Mouse (Mus musculus): ENCODE results near the gene Dmxl2. TPM values are rescaled to one million over a fixed set of nuclear protein-coding genes. Genes with fewer than 3 reads are reported as not detected.

Dmxl2 gene
- total and polyA plus RNA-seq, 3 experiments = 6.1 to 238 (median 9.1) TPM

DNA sequence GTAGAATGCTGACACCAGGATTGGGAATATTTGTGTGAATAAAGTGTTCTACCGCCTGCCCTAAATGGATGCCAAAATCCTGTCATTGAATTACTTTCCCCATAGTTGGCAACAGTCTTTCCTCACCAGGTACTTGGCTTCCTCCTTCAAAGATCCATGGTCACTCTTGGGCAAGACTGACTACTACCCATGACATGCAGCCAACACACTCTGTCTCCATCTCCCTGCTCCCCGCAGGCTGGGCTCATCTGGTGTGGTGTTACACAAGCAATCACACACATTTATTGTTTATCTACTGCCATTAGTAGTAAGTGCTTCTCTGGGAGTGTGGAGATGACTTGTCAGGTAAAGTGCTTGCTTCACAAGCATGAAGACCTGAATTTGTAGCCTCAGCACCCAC lies 31.5 kb upstream of the Dmxl2 start:
- DNase-seq (ENCODE audit: low read depth, low spot score) = no peak
- TF ChIP-seq TBP (IDR thresholded peaks at IDR 0.05; ENCODE audit: low read depth, low read length) (no peak), ZMIZ1 (IDR thresholded peaks at IDR 0.05; ENCODE audit: low read depth, low read length) (no peak), ZC3H11A (IDR thresholded peaks at IDR 0.05; ENCODE audit: low read depth, low read length) (no peak), NRF1 (IDR thresholded peaks at IDR 0.05; ENCODE audit: insufficient read depth, low read depth, low read length, poor library complexity, severe bottlenecking) (no peak), MAX (IDR thresholded peaks at IDR 0.05; ENCODE audit: low read length) (no peak), CTCF (IDR thresholded peaks at IDR 0.05 in 2 of 3, conservative IDR thresholded peaks at IDR 0.05 in 1 of 3; ENCODE audit: control insufficient read depth in 1 of 3, insufficient read depth in 1 of 3, low read depth in 2 of 3, low read length in 3 of 3, poor library complexity in 1 of 3, severe bottlenecking in 1 of 3) (no peak), MAZ (IDR thresholded peaks at IDR 0.05; ENCODE audit: low read depth, low read length) (no peak), RCOR1 (IDR thresholded peaks at IDR 0.05; ENCODE audit: low read depth, low read length) (no peak), MXI1 (IDR thresholded peaks at IDR 0.05; ENCODE audit: low read depth, low read length) (no peak), HCFC1 (IDR thresholded peaks at IDR 0.05; ENCODE audit: low read depth, low read length) (no peak)
- Histone ChIP-seq H3K4me1 (ENCODE audit: control insufficient read depth in 1 of 2, insufficient read depth in 2 of 2, low read length in 2 of 2) (no peaks in the 10 kb centered on the region), H3K27ac (ENCODE audit: control insufficient read depth, low read depth, low read length) (no peak overlapping the region), H3K9ac (ENCODE audit: control insufficient read depth, low read depth, low read length, poor library complexity, severe bottlenecking) (no peak overlapping the region), H3K79me2 (ENCODE audit: control insufficient read depth, insufficient read depth, low read length, poor library complexity) (no peaks in the 10 kb centered on the region), H3K27me3 (ENCODE audit: control insufficient read depth in 1 of 2, insufficient read depth in 2 of 2, low read length in 2 of 2) (peaks cover 2 to 7% of the 10 kb centered on the region in 2 experiments), H3K4me3 (ENCODE audit: control insufficient read depth in 1 of 2, insufficient read depth in 1 of 2, low read depth in 2 of 2, low read length in 2 of 2) (no peak overlapping the region), H3K36me3 (ENCODE audit: control insufficient read depth in 1 of 2, insufficient read depth in 2 of 2, low read length in 2 of 2) (no peaks in the 10 kb centered on the region), H3K9me3 (replicated peaks; ENCODE audit: insufficient read depth, low read length) (no peaks in the 10 kb centered on the region)

DNA sequence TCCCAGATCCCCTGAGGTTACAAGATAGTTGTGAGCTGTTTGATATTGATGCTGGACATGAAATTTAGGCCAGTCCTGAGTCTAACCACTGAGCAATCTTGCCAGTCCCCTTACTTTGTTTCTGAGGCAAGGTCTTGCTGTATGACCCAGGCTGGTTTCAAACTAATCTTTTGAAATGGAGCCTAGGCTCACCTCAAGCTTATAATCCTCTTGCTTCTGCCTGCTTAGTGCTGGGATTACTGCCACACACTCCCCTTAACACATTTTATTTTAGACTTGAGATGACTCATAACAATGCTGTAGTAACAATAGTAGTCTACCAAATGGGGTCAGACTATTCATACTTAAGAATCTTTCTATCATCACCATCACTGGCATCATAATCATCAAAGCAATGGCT lies 30.0 kb upstream of the Dmxl2 start:
- H3K27me3 ChIP-seq (ENCODE audit: control insufficient read depth in 1 of 2, insufficient read depth in 2 of 2, low read length in 2 of 2) = peaks cover 2 to 8% of the 10 kb centered on the region in 2 experiments
- H3K4me3 ChIP-seq (ENCODE audit: control insufficient read depth in 1 of 2, insufficient read depth in 1 of 2, low read depth in 2 of 2, low read length in 2 of 2) = no peak overlapping the region
- H3K4me1 ChIP-seq (ENCODE audit: control insufficient read depth in 1 of 2, insufficient read depth in 2 of 2, low read length in 2 of 2) = no peaks in the 10 kb centered on the region
- no peak for DNase-seq (ENCODE audit: low read depth, low spot score)
- H3K9ac ChIP-seq (ENCODE audit: control insufficient read depth, low read depth, low read length, poor library complexity, severe bottlenecking) = no peak overlapping the region
- no peaks in the 10 kb centered on the region for H3K79me2 ChIP-seq (ENCODE audit: control insufficient read depth, insufficient read depth, low read length, poor library complexity)
- H3K9me3 ChIP-seq (replicated peaks; ENCODE audit: insufficient read depth, low read length) = no peaks in the 10 kb centered on the region
- no peaks in the 10 kb centered on the region for H3K36me3 ChIP-seq (ENCODE audit: control insufficient read depth in 1 of 2, insufficient read depth in 2 of 2, low read length in 2 of 2)
- TF ChIP-seq ZNF384 (IDR thresholded peaks at IDR 0.05; ENCODE audit: low read depth, low read length) (no peak), CHD2 (IDR thresholded peaks at IDR 0.05; ENCODE audit: low read length) (no peak), SMC3 (IDR thresholded peaks at IDR 0.05; ENCODE audit: low read depth, low read length) (no peak), NRF1 (IDR thresholded peaks at IDR 0.05; ENCODE audit: insufficient read depth, low read depth, low read length, poor library complexity, severe bottlenecking) (no peak), MAX (IDR thresholded peaks at IDR 0.05; ENCODE audit: low read length) (no peak), UBTF (IDR thresholded peaks at IDR 0.05; ENCODE audit: borderline replicate concordance, insufficient read depth, low read depth, low read length) (no peak), E2F4 (IDR thresholded peaks at IDR 0.05; ENCODE audit: borderline replicate concordance, low read depth, low read length) (no peak)
- H3K27ac ChIP-seq (ENCODE audit: control insufficient read depth, low read depth, low read length) = no peak overlapping the region

GRCm38 (mm10) chr9:54530836-54531235 lies 29.4 kb upstream of the Dmxl2 start:
- no peak overlapping the region for H3K27ac ChIP-seq (ENCODE audit: control insufficient read depth, low read depth, low read length)
- H3K27me3 ChIP-seq (ENCODE audit: control insufficient read depth in 1 of 2, insufficient read depth in 2 of 2, low read length in 2 of 2) = peaks cover 3 to 8% of the 10 kb centered on the region in 2 experiments
- no peak overlapping the region for H3K4me3 ChIP-seq (ENCODE audit: control insufficient read depth in 1 of 2, insufficient read depth in 1 of 2, low read depth in 2 of 2, low read length in 2 of 2)
- TF ChIP-seq USF1 (IDR thresholded peaks at IDR 0.05; ENCODE audit: low read depth, low read length) (no peak), POLR2AphosphoS5 (IDR thresholded peaks at IDR 0.05; ENCODE audit: borderline replicate concordance, low read depth, low read length) (no peak), GATA1 (IDR thresholded peaks at IDR 0.05; ENCODE audit: low read depth, low read length) (no peak), KAT2A (conservative IDR thresholded peaks at IDR 0.05; ENCODE audit: low read depth, low read length) (no peak), RCOR1 (IDR thresholded peaks at IDR 0.05; ENCODE audit: low read depth, low read length) (no peak), ZNF384 (IDR thresholded peaks at IDR 0.05; ENCODE audit: low read depth, low read length) (no peak)
- DNase-seq (ENCODE audit: low read depth, low spot score) = no peak
- no peak overlapping the region for H3K9ac ChIP-seq (ENCODE audit: control insufficient read depth, low read depth, low read length, poor library complexity, severe bottlenecking)
- no peaks in the 10 kb centered on the region for H3K36me3 ChIP-seq (ENCODE audit: control insufficient read depth in 1 of 2, insufficient read depth in 2 of 2, low read length in 2 of 2)
- no peaks in the 10 kb centered on the region for H3K4me1 ChIP-seq (ENCODE audit: control insufficient read depth in 1 of 2, insufficient read depth in 2 of 2, low read length in 2 of 2)
- no peaks in the 10 kb centered on the region for H3K79me2 ChIP-seq (ENCODE audit: control insufficient read depth, insufficient read depth, low read length, poor library complexity)
- H3K9me3 ChIP-seq (replicated peaks; ENCODE audit: insufficient read depth, low read length) = no peaks in the 10 kb centered on the region

All from MEL (cell line).